Mouse (Mus musculus) liver, embryonic 16.5 days (tissue): ENCODE measurements around the gene Grasp. TPM values are rescaled to one million over a fixed set of nuclear protein-coding genes. Genes with fewer than 3 reads are reported as not detected.

Experiments used
- ATAC-seq: fragments of 200-750 bp; cut with Nextera tagmentation; 2 replicates; pipeline ENCODE4 v1.8.0; 2017; ENCODE audit warnings: low read depth, mild to moderate bottlenecking, moderate number of reproducible peaks, moderate library complexity
- H3K27ac ChIP-seq: fragments of 300-500 bp; sonication (generic); 2 replicates; pipeline ENCODE4 v1.5.1; 2014; ENCODE audit warnings: mild to moderate bottlenecking, low read length
- H3K27me3 ChIP-seq: fragments of 300-500 bp; sonication (generic); 2 replicates; pipeline ENCODE4 v1.6.1; 2014; ENCODE audit warnings: low read depth, low read length, mixed read lengths; ENCODE audit not compliant: control insufficient read depth, insufficient read depth
- H3K36me3 ChIP-seq: fragments of 300-500 bp; sonication (generic); 2 replicates; pipeline ENCODE4 v1.6.1; 2014; ENCODE audit warnings: mild to moderate bottlenecking; ENCODE audit not compliant: control insufficient read depth, insufficient read depth
- H3K4me1 ChIP-seq: fragments of 300-500 bp; sonication (generic); 2 replicates; pipeline ENCODE4 v1.6.1; 2014; ENCODE audit warnings: low read depth, low read length, mixed read lengths; ENCODE audit not compliant: control insufficient read depth
- H3K4me2 ChIP-seq: fragments of 300-500 bp; sonication (generic); 2 replicates; pipeline ENCODE4 v1.6.1; 2014; ENCODE audit warnings: low read depth, low read length, mixed read lengths
- H3K4me3 ChIP-seq: fragments of 300-500 bp; sonication (generic); 2 replicates; pipeline ENCODE4 v1.5.1; 2014; ENCODE audit warnings: low read depth, mild to moderate bottlenecking, low read length
- H3K9ac ChIP-seq: fragments of 300-500 bp; sonication (generic); 2 replicates; pipeline ENCODE4 v1.6.1; 2014; ENCODE audit warnings: low read depth, low read length
- H3K9me3 ChIP-seq: fragments of 300-500 bp; sonication (generic); replicated peaks from 2 replicates; pipeline ENCODE4 v1.6.1; 2016; ENCODE audit warnings: low read length; ENCODE audit not compliant: control insufficient read depth
- WGBS: fragments of 180-500 bp; shearing (Covaris S2); extraction: QIAGEN DNeasy Blood & Tissue Kit; methylation state at CpG from one replicate; pipeline ENCODE4 v1.1.7; 2014; ENCODE audit not compliant: insufficient replicate concordance; 5-methylcytosine and 5-hydroxymethylcytosine counted together
- polyA plus RNA-seq: library from polyadenylated mRNA; unstranded; fragments of >200 nt; fragmentation: Nextera tagmentation; extraction: Ambion mirVana; gene quantifications from 2 replicates; pipeline ENCODE4 v1.2.1, GENCODE M21; 2015

Grasp gene
- polyA plus RNA-seq, 1 experiment from 2014 or later: 0.54 TPM

GRCm38 (mm10) chr15:101216036-101216435, 8.0 kb upstream of the Grasp start:
- no peak for ATAC-seq
- Histone ChIP-seq H3K9ac (no peak overlapping the region), H3K36me3 (no peaks in the 10 kb centered on the region), H3K4me2 (no peak overlapping the region), H3K9me3 (no peaks in the 10 kb centered on the region), H3K27ac (no peak overlapping the region), H3K27me3 (no peaks in the 10 kb centered on the region), H3K4me3 (no peak overlapping the region), H3K4me1 (no peaks in the 10 kb centered on the region)
- 61% methylated on average over 4 of the region's 4 CpGs for whole genome bisulfite sequencing

- Histone ChIP-seq H3K4me1 (no peaks in the 10 kb centered on the region; the same call in none of the 2 replicates), H3K4me2 (no peak overlapping the region), H3K9me3 (no peaks in the 10 kb centered on the region), H3K36me3 (no peaks in the 10 kb centered on the region), H3K4me3 (no peak overlapping the region), H3K9ac (no peak overlapping the region), H3K27me3 (peaks cover 37% of the 10 kb centered on the region), H3K27ac (no peak overlapping the region)
- ATAC-seq: no peak
- 24% methylated on average over 8 of the region's 8 CpGs for WGBS
Measured at GRCm38 (mm10) chr15:101220905-101221297, 3.1 kb upstream of the Grasp start.

GRCm38 (mm10) chr15:101221298-101222104, 2.5 kb upstream of the Grasp start:
- Histone ChIP-seq H3K27me3 (peaks cover 39% of the 10 kb centered on the region), H3K27ac (no peak overlapping the region), H3K4me1 (no peaks in the 10 kb centered on the region; the same call in none of the 2 replicates), H3K9ac (no peak overlapping the region), H3K4me2 (peak overlapping the region; percentile 40), H3K4me3 (peak overlapping the region; percentile 23), H3K9me3 (no peaks in the 10 kb centered on the region), H3K36me3 (no peaks in the 10 kb centered on the region)
- 7% methylated on average over 14 of the region's 14 CpGs for WGBS
- peak; percentile 58; the same call in 1 of the 2 replicates for ATAC-seq

- WGBS: 24% methylated on average over 13 of the region's 13 CpGs
- peaks cover 39% of the 10 kb centered on the region for H3K27me3 ChIP-seq
Measured at GRCm38 (mm10) chr15:101222897-101223482, 998 bp upstream of the Grasp start.

GRCm38 (mm10) chr15:101223596-101223995, 392 bp upstream of the Grasp start:
- Histone ChIP-seq H3K36me3 (no peaks in the 10 kb centered on the region), H3K4me1 (no peaks in the 10 kb centered on the region; the same call in none of the 2 replicates), H3K9ac (no peak overlapping the region), H3K27me3 (peaks cover 39% of the 10 kb centered on the region), H3K4me2 (peak overlapping the region; percentile 74), H3K9me3 (no peaks in the 10 kb centered on the region), H3K4me3 (peak overlapping the region; percentile 57), H3K27ac (no peak overlapping the region)
- ATAC-seq: no peak
- 3% methylated on average over 5 of the region's 5 CpGs for WGBS

More at GRCm38 (mm10) chr15:101222897-101223482, 998 bp upstream of the Grasp start:
- Histone ChIP-seq H3K9ac (no peak overlapping the region), H3K36me3 (no peaks in the 10 kb centered on the region), H3K4me1 (no peaks in the 10 kb centered on the region; the same call in none of the 2 replicates), H3K27ac (no peak overlapping the region), H3K4me3 (no peak overlapping the region), H3K9me3 (no peaks in the 10 kb centered on the region), H3K4me2 (no peak overlapping the region)
- no peak for ATAC-seq

- Histone ChIP-seq H3K4me2 (peak overlapping the region; percentile 74), H3K36me3 (no peaks in the 10 kb centered on the region), H3K4me3 (peak overlapping the region; percentile 57), H3K9me3 (no peaks in the 10 kb centered on the region), H3K27ac (no peak overlapping the region), H3K4me1 (no peaks in the 10 kb centered on the region; the same call in none of the 2 replicates), H3K9ac (no peak overlapping the region), H3K27me3 (peaks cover 39% of the 10 kb centered on the region)
- ATAC-seq: no peak
- WGBS: 6% methylated on average over 14 of the region's 14 CpGs
Measured at GRCm38 (mm10) chr15:101224977-101225376, 989 bp downstream of the Grasp start.

GRCm38 (mm10) chr15:101227971-101228370, 4.0 kb downstream of the Grasp start:
- Histone ChIP-seq H3K9ac (no peak overlapping the region), H3K27ac (peak overlapping the region; percentile 15; the same call in 1 of the 2 replicates), H3K4me1 (no peaks in the 10 kb centered on the region; the same call in none of the 2 replicates), H3K36me3 (no peaks in the 10 kb centered on the region), H3K27me3 (peaks cover 31% of the 10 kb centered on the region), H3K4me3 (no peak overlapping the region), H3K9me3 (no peaks in the 10 kb centered on the region), H3K4me2 (no peak overlapping the region)
- 23% methylated on average over 7 of the region's 7 CpGs for WGBS
- peak; percentile 30; the same call in 1 of the 2 replicates for ATAC-seq

- H3K4me1 ChIP-seq: no peaks in the 10 kb centered on the region; the same call in none of the 2 replicates
- H3K9ac ChIP-seq: no peak overlapping the region
- no peak overlapping the region for H3K4me2 ChIP-seq
- no peaks in the 10 kb centered on the region for H3K36me3 ChIP-seq
- no peaks in the 10 kb centered on the region for H3K9me3 ChIP-seq
- 69% methylated on average over 21 of the region's 21 CpGs for WGBS
- H3K4me3 ChIP-seq: no peak overlapping the region
- H3K27me3 ChIP-seq: peaks cover 20% of the 10 kb centered on the region
- ATAC-seq: peak; percentile 51; the same call in 1 of the 2 replicates
- H3K27ac ChIP-seq: no peak overlapping the region
Measured at GRCm38 (mm10) chr15:101228866-101229590, 5.0 kb downstream of the Grasp start.
